Mouse (Mus musculus): ENCODE results near the gene Ripk3. TPM values are rescaled to one million over a fixed set of nuclear protein-coding genes. Genes with fewer than 3 reads are reported as not detected.

The Ripk3 gene
- polyA plus RNA-seq, 3 experiments from 2014 or later: 71.9 to 99.8 (median 84.8) TPM

GRCm38 (mm10) chr14:55760156-55760555 lies 28.5 kb downstream of the Ripk3 start:
- ATAC-seq: peak; percentile 58

GRCm38 (mm10) chr14:55758363-55758784 lies 30.3 kb downstream of the Ripk3 start, which contains the start of gene Cideb:
Gene Cideb, minus strand, starts transcription at chr14:55758458.
- ATAC-seq: no peak

GRCm38 (mm10) chr14:55757566-55757965 lies 31.1 kb downstream of the Ripk3 start:
- ATAC-seq: no peak

GRCm38 (mm10) chr14:55747051-55747847 lies 41.4 kb downstream of the Ripk3 start:
- no peak for ATAC-seq

- ATAC-seq: peak; percentile 4
Measured at GRCm38 (mm10) chr14:55745861-55746237, 42.8 kb downstream of the Ripk3 start.

- ATAC-seq: peak; percentile 65
Measured at GRCm38 (mm10) chr14:55745180-55745860, 43.3 kb downstream of the Ripk3 start, which contains the start of the genes Dhrs1 and Nop9. Gene Dhrs1, minus strand, starts transcription at chr14:55745690. Gene Nop9, plus strand, starts transcription at chr14:55745693.

- peak; percentile 75 for ATAC-seq
Measured at GRCm38 (mm10) chr14:55743711-55744110, 45.0 kb downstream of the Ripk3 start.

- ATAC-seq: no peak
Measured at GRCm38 (mm10) chr14:55737086-55737687, 51.5 kb downstream of the Ripk3 start.

- ATAC-seq: no peak
Measured at GRCm38 (mm10) chr14:55735758-55736157, 52.9 kb downstream of the Ripk3 start.

- ATAC-seq: no peak
Measured at GRCm38 (mm10) chr14:55735334-55735733, 53.3 kb downstream of the Ripk3 start.

Other genes with a start within 250 kb of the Ripk3 start
- 10 to 100 TPM; 31.9 to 37.5 (median 35.9) TPM for gene Pck2, start 248.6 kb downstream of the Ripk3 start, polyA plus RNA-seq (2017; shearing (Covaris generic))
- gene Dcaf11, start 228.9 kb downstream of the Ripk3 start, polyA plus RNA-seq (2017; shearing (Covaris generic)): 100 to 1,000 TPM in 1 of 3 experiments, 10 to 100 TPM in 2; 73.9 to 107 (median 81.0) TPM
- gene A730061H03Rik, start 228.5 kb downstream of the Ripk3 start, polyA plus RNA-seq (2017; shearing (Covaris generic)): 1 to 10 TPM; 1.4 to 3.2 (median 3.2) TPM
- not detected for gene Fitm1, start 213.2 kb downstream of the Ripk3 start, polyA plus RNA-seq (2017; shearing (Covaris generic))
- 100 to 1,000 TPM; 667 to 812 (median 693) TPM for gene Psme1, start 210.7 kb downstream of the Ripk3 start, polyA plus RNA-seq (2017; shearing (Covaris generic))
- 10 to 100 TPM; 19.1 to 25.6 (median 23.3) TPM for gene Emc9, start 203.6 kb downstream of the Ripk3 start, polyA plus RNA-seq (2017; shearing (Covaris generic))
- 1,000 to 10,000 TPM in 1 of 3 experiments, 100 to 1,000 TPM in 2; 828 to 1,360 (median 869) TPM for gene Psme2, start 197.8 kb downstream of the Ripk3 start, polyA plus RNA-seq (2017; shearing (Covaris generic))
- gene Rnf31, start 197.2 kb downstream of the Ripk3 start, polyA plus RNA-seq (2017; shearing (Covaris generic)): 10 to 100 TPM; 26.7 to 37.2 (median 35.3) TPM
- 100 to 1,000 TPM; 120 to 174 (median 141) TPM for gene Irf9, start 185.3 kb downstream of the Ripk3 start, polyA plus RNA-seq (2017; shearing (Covaris generic))
- gene Rec8, start 170.8 kb downstream of the Ripk3 start, polyA plus RNA-seq (2017; shearing (Covaris generic)): 1 to 10 TPM in 2 of 3 experiments, not detected in 1; 2.7 to 4.0 TPM
- 10 to 100 TPM; 21.1 to 39.8 (median 36.3) TPM for gene Ipo4, start 152.9 kb downstream of the Ripk3 start, polyA plus RNA-seq (2017; shearing (Covaris generic))
- 1 to 10 TPM in 2 of 3 experiments, under 1 TPM in 1; 0.44 to 2.8 (median 2.5) TPM for gene Gm49378, start 151.0 kb downstream of the Ripk3 start, polyA plus RNA-seq (2017; shearing (Covaris generic))
- gene Tm9sf1, start 145.1 kb downstream of the Ripk3 start, polyA plus RNA-seq (2017; shearing (Covaris generic)): 10 to 100 TPM; 36.3 to 45.0 (median 39.3) TPM
- 1 to 10 TPM in 2 of 3 experiments, under 1 TPM in 1; 0.68 to 2.2 (median 1.2) TPM for gene Tssk4, start 138.7 kb downstream of the Ripk3 start, polyA plus RNA-seq (2017; shearing (Covaris generic))
- gene Mdp1, start 128.4 kb downstream of the Ripk3 start, polyA plus RNA-seq (2017; shearing (Covaris generic)): 100 to 1,000 TPM in 1 of 3 experiments, 10 to 100 TPM in 2; 89.2 to 101 (median 95.6) TPM
- gene Gmpr2, start 116.9 kb downstream of the Ripk3 start, polyA plus RNA-seq (2017; shearing (Covaris generic)): 10 to 100 TPM; 25.8 to 33.9 (median 29.9) TPM
- 100 to 1,000 TPM; 335 to 412 (median 375) TPM for gene Nedd8, start 116.7 kb downstream of the Ripk3 start, polyA plus RNA-seq (2017; shearing (Covaris generic))
- 10 to 100 TPM; 26.4 to 30.7 (median 30.2) TPM for gene Tinf2, start 107.0 kb downstream of the Ripk3 start, polyA plus RNA-seq (2017; shearing (Covaris generic))
- not detected for gene Tgm1, start 74.9 kb downstream of the Ripk3 start, polyA plus RNA-seq (2017; shearing (Covaris generic))
- 10 to 100 TPM; 40.8 to 75.9 (median 62.1) TPM for gene Rabggta, start 66.6 kb downstream of the Ripk3 start, polyA plus RNA-seq (2017; shearing (Covaris generic))
- 10 to 100 TPM; 32.4 to 57.8 (median 46.5) TPM for gene Dhrs1, start 43.2 kb downstream of the Ripk3 start, polyA plus RNA-seq (2017; shearing (Covaris generic))
- gene Nop9, start 43.2 kb downstream of the Ripk3 start, polyA plus RNA-seq (2017; shearing (Covaris generic)): 1 to 10 TPM; 4.1 to 8.4 (median 5.4) TPM
- not detected for gene Cideb, start 30.4 kb downstream of the Ripk3 start, polyA plus RNA-seq (2017; shearing (Covaris generic))
- gene Ltb4r2, start 27.4 kb downstream of the Ripk3 start, polyA plus RNA-seq (2017; shearing (Covaris generic)): not detected
- gene Ltb4r1, start 22.9 kb downstream of the Ripk3 start, polyA plus RNA-seq (2017; shearing (Covaris generic)): 10 to 100 TPM in 1 of 3 experiments, 1 to 10 TPM in 1, under 1 TPM in 1; 0.57 to 16.6 (median 3.8) TPM
- under 1 TPM in 1 of 3 experiments, not detected in 2; 0.29 TPM for gene Adcy4, start 4.8 kb downstream of the Ripk3 start, polyA plus RNA-seq (2017; shearing (Covaris generic))
- gene Nfatc4, start 34.3 kb upstream of the Ripk3 start, polyA plus RNA-seq (2017; shearing (Covaris generic)): not detected
- under 1 TPM in 1 of 3 experiments, not detected in 2; 0.04 TPM for gene Nynrin, start 65.1 kb upstream of the Ripk3 start, polyA plus RNA-seq (2017; shearing (Covaris generic))
- gene Cbln3, start 95.5 kb upstream of the Ripk3 start, polyA plus RNA-seq (2017; shearing (Covaris generic)): under 1 TPM in 1 of 3 experiments, not detected in 2; 0.11 TPM
- 10 to 100 TPM; 10.5 to 13.1 (median 12.8) TPM for gene Khnyn, start 96.1 kb upstream of the Ripk3 start, polyA plus RNA-seq (2017; shearing (Covaris generic))
- gene Sdr39u1, start 111.4 kb upstream of the Ripk3 start, polyA plus RNA-seq (2017; shearing (Covaris generic)): 100 to 1,000 TPM in 1 of 3 experiments, 10 to 100 TPM in 2; 76.4 to 107 (median 93.3) TPM
- not detected for gene Cma1, start 155.8 kb upstream of the Ripk3 start, polyA plus RNA-seq (2017; shearing (Covaris generic))
- gene Cma2, start 162.1 kb upstream of the Ripk3 start, polyA plus RNA-seq (2017; shearing (Covaris generic)): not detected
- not detected for gene Mcpt1, start 229.1 kb upstream of the Ripk3 start, polyA plus RNA-seq (2017; shearing (Covaris generic))
- gene Mcpt9, start 241.6 kb upstream of the Ripk3 start, polyA plus RNA-seq (2017; shearing (Covaris generic)): not detected